Mouse (Mus musculus): ENCODE measurements around the gene Zg16.

DNA sequence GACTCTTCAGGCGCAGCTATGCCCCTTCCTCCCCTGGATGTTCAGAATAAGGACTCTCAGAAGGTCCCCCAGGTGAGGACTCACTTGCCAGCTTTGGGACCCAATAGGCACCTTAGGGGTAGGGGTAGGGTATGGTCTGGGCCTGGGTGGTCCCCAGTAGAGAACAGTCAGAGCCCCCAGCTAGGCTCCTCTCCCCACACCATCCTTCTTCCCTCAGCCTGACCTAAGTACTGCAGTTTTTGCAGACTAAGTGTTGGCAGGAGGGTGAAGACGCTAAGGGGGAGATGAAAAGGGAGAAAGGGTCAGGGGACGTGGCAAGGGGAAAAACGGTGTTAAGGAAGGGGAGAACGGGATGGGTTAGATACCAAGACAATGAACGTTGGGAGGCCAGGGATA is 69.2 kb downstream of the Zg16 start:
- TF ChIP-seq CTCF (IDR thresholded peaks at IDR 0.05; ENCODE audit: extremely low read depth, insufficient read depth, low read length) (no peak), POLR2A (IDR thresholded peaks at IDR 0.05; ENCODE audit: extremely low read depth, insufficient read depth, low read length) (no peak)
